Mouse (Mus musculus): Measurements from ENCODE around the gene Pramel3. TPM values are rescaled to one million over a fixed set of nuclear protein-coding genes. Genes with fewer than 3 reads are reported as not detected.
"Not testable (repeated sequence)": the region's sequence is repeated elsewhere in the genome, so short reads cannot be mapped to it uniquely, and the experiment has no call there.

The Pramel3 gene
- total RNA-seq (2021) (not detected), polyA plus RNA-seq (2012; rRNA removed) (0.06 TPM in 1 of 2 replicates, not detected in the other)
- long read RNA-seq: 0 reads

GRCm38 (mm10) chrX:135302007-135302406 lies at the start of gene Pramel3:
TSS of gene Pramel3 (plus strand) at chrX:135302307.
- 96% methylated on average over 14 of the region's 14 CpGs for WGBS
- H3K36me3 ChIP-seq (ENCODE audit: control insufficient read depth, insufficient read depth, low read length); H3K4me3 ChIP-seq; H3K4me1 ChIP-seq (ENCODE audit: control insufficient read depth, insufficient read depth, low read length); DNase-seq; H3K9ac ChIP-seq (ENCODE audit: low read depth, low read length); H3K79me2 ChIP-seq (replicated peaks; ENCODE audit: control insufficient read depth, insufficient read depth, low read length); H3K27me3 ChIP-seq (ENCODE audit: control insufficient read depth, insufficient read depth, low read length); H3K27ac ChIP-seq; intact Hi-C loops (cut with DNase I): not testable (repeated sequence)

GRCm38 (mm10) chrX:135360685-135361084 lies 58.6 kb downstream of the Pramel3 start:
- H3K36me3 ChIP-seq (ENCODE audit: control insufficient read depth, insufficient read depth, low read length); H3K9ac ChIP-seq (ENCODE audit: low read depth, low read length); H3K27ac ChIP-seq; H3K4me1 ChIP-seq (ENCODE audit: control insufficient read depth, insufficient read depth, low read length); H3K4me3 ChIP-seq; H3K79me2 ChIP-seq (replicated peaks; ENCODE audit: control insufficient read depth, insufficient read depth, low read length); H3K27me3 ChIP-seq (ENCODE audit: control insufficient read depth, insufficient read depth, low read length); DNase-seq; intact Hi-C loops (cut with DNase I): not testable (repeated sequence)
- 17% methylated on average over 3 of the region's 6 CpGs for WGBS

- H3K27ac ChIP-seq; H3K36me3 ChIP-seq (ENCODE audit: control insufficient read depth, insufficient read depth, low read length); DNase-seq; intact Hi-C loops (cut with DNase I); H3K79me2 ChIP-seq (replicated peaks; ENCODE audit: control insufficient read depth, insufficient read depth, low read length); H3K4me1 ChIP-seq (ENCODE audit: control insufficient read depth, insufficient read depth, low read length); H3K9ac ChIP-seq (ENCODE audit: low read depth, low read length); H3K27me3 ChIP-seq (ENCODE audit: control insufficient read depth, insufficient read depth, low read length); H3K4me3 ChIP-seq: not testable (repeated sequence)
- no CpG with 5 or more reads among the region's 4 CpGs for WGBS
These were observed 59.8 kb downstream of the Pramel3 start for GRCm38 (mm10) chrX:135361943-135362342.

Other genes starting within 250 kb of the Pramel3 start
- gene Gm15023, start 124.7 kb upstream of the Pramel3 start, total RNA-seq (2021): not detected
- gene Gm15023, start 124.7 kb upstream of the Pramel3 start, polyA plus RNA-seq (2012; rRNA removed): not detected in 2 replicates
- not detected for gene Tceal6, start 91.6 kb upstream of the Pramel3 start, total RNA-seq (2021)
- 0.12 TPM in 1 of 2 replicates, not detected in the other for gene Tceal6, start 91.6 kb upstream of the Pramel3 start, polyA plus RNA-seq (2012; rRNA removed)
- gene Gm5128, start 71.0 kb downstream of the Pramel3 start, total RNA-seq (2021): not detected
- gene Gm5128, start 71.0 kb downstream of the Pramel3 start, polyA plus RNA-seq (2012; rRNA removed): not detected in 2 replicates
- gene Gm7903, start 131.5 kb downstream of the Pramel3 start, total RNA-seq (2021): not detected
- not detected in 2 replicates for gene Gm7903, start 131.5 kb downstream of the Pramel3 start, polyA plus RNA-seq (2012; rRNA removed)
- gene AV320801, start 192.3 kb downstream of the Pramel3 start, total RNA-seq (2021): not detected
- not detected in 2 replicates for gene AV320801, start 192.3 kb downstream of the Pramel3 start, polyA plus RNA-seq (2012; rRNA removed)

Measured in heart, adult 2 months (tissue).